ENCODE assay signal across 9 mouse cellular contexts in genomic region chr2:29515831-29516447, GRCm38 (mm10).
A peak's percentile ranks its signal among the peaks of the same experiment; 100 is the strongest.
DNase-seq lines count a peak whose midpoint lies in the region; ATAC-seq and TF ChIP-seq lines count a peak whose summit lies in the region.
"Had no signal": no experiment of that assay in that cellular context is flagged by ENCODE, and none has a peak within 500 bp of the region (broad histone marks: within the 10 kb centered on the region; RNA-seq: fewer than 3 reads in every experiment).

No protein-coding gene starts in this region.

- intact Hi-C loops in heart, postnatal 14 days (cut with DNase I), result no loop called here

- peak; percentile 49; the same call in 1 of the 2 replicates for ATAC-seq in stomach, embryonic 15.5 days (ENCODE audit: insufficient read depth, low FRiP score, low read depth)
- ATAC-seq in stomach, postnatal 0 days (ENCODE audit: low FRiP score, low TSS enrichment), result no peak
- peak; percentile 39; the same call in 1 of the 2 replicates for ATAC-seq in embryonic facial prominence, embryonic 15.5 days (ENCODE audit: insufficient number of reproducible peaks, low FRiP score, low TSS enrichment, low read depth)
- ATAC-seq in stomach, embryonic 16.5 days (ENCODE audit: insufficient read depth, low FRiP score), result peak; percentile 38

- no peak overlapping the region for H3K4me3 ChIP-seq in stomach, embryonic 15.5 days (replicated peaks)
- H3K4me3 ChIP-seq in stomach, postnatal 0 days (ENCODE audit: low read depth, low read length), result no peak overlapping the region
- no peak overlapping the region for H3K4me3 ChIP-seq in embryonic facial prominence, embryonic 15.5 days (replicated peaks)
- no peak overlapping the region for H3K4me3 ChIP-seq in stomach, embryonic 16.5 days (replicated peaks; ENCODE audit: low read length)
- H3K4me3 ChIP-seq: limb, embryonic 12.5 days had no signal

- H3K27me3 ChIP-seq in stomach, embryonic 15.5 days (replicated peaks), result no peaks in the 10 kb centered on the region
- H3K27me3 ChIP-seq in stomach, postnatal 0 days (ENCODE audit: control insufficient read depth, insufficient read depth, low read length), result no peaks in the 10 kb centered on the region
- no peaks in the 10 kb centered on the region for H3K27me3 ChIP-seq in embryonic facial prominence, embryonic 15.5 days
- no peaks in the 10 kb centered on the region for H3K27me3 ChIP-seq in stomach, embryonic 16.5 days (ENCODE audit: control insufficient read depth, insufficient read depth, low read length)
- H3K27me3 ChIP-seq: limb, embryonic 12.5 days had no signal

- H3K4me2 ChIP-seq in stomach, embryonic 15.5 days, result no peak overlapping the region
- H3K4me2 ChIP-seq in stomach, postnatal 0 days (replicated peaks; ENCODE audit: low read depth), result no peak overlapping the region
- no peak overlapping the region for H3K4me2 ChIP-seq in embryonic facial prominence, embryonic 15.5 days (replicated peaks)
- no peak overlapping the region for H3K4me2 ChIP-seq in stomach, embryonic 16.5 days (ENCODE audit: low read depth, low read length)
- H3K4me2 ChIP-seq: limb, embryonic 12.5 days had no signal

- no peak for TF ChIP-seq CTCF in stomach, postnatal 0 days (IDR thresholded peaks at IDR 0.05; ENCODE audit: low read depth)

- 0 out of 2 replicates have a peak, but pooled peaks cover 6% of the 10 kb centered on the region for H3K4me1 ChIP-seq in stomach, embryonic 15.5 days
- no peaks in the 10 kb centered on the region for H3K4me1 ChIP-seq in stomach, postnatal 0 days (replicated peaks; ENCODE audit: control insufficient read depth, insufficient read depth)
- H3K4me1 ChIP-seq in embryonic facial prominence, embryonic 15.5 days, result peaks cover 14% of the 10 kb centered on the region
- H3K4me1 ChIP-seq in stomach, embryonic 16.5 days (ENCODE audit: control insufficient read depth, insufficient read depth, low read length), result 0 out of 2 replicates have a peak, but pooled peaks cover 3% of the 10 kb centered on the region

- no peaks in the 10 kb centered on the region for H3K9me3 ChIP-seq in stomach, embryonic 15.5 days
- H3K9me3 ChIP-seq in stomach, postnatal 0 days (ENCODE audit: control insufficient read depth, low read length), result no peaks in the 10 kb centered on the region
- no peaks in the 10 kb centered on the region for H3K9me3 ChIP-seq in embryonic facial prominence, embryonic 15.5 days (replicated peaks)
- H3K9me3 ChIP-seq in stomach, embryonic 16.5 days (replicated peaks; ENCODE audit: control insufficient read depth, low read length), result no peaks in the 10 kb centered on the region
- H3K9me3 ChIP-seq: limb, embryonic 12.5 days had no signal

- DNase-seq in stomach, postnatal 0 days (ENCODE audit: low spot score), result no peak
- peak; percentile 40 to 72 for DNase-seq in heart, postnatal 14 days
- DNase-seq in frontal cortex, postnatal 25 days (ENCODE audit: low spot score in 2 of 2), result no peak
- no peak for DNase-seq in left cerebral cortex, adult 8-10 months (ENCODE audit: low spot score in 2 of 2)
- DNase-seq in kidney, postnatal 14 days, result no peak

- no peak overlapping the region for H3K9ac ChIP-seq in stomach, embryonic 15.5 days
- no peak overlapping the region for H3K9ac ChIP-seq in stomach, postnatal 0 days (ENCODE audit: low read length)
- H3K9ac ChIP-seq in embryonic facial prominence, embryonic 15.5 days, result no peak overlapping the region
- no peak overlapping the region for H3K9ac ChIP-seq in stomach, embryonic 16.5 days (ENCODE audit: low read length)
- H3K9ac ChIP-seq: limb, embryonic 12.5 days had no signal

- H3K27ac ChIP-seq in stomach, embryonic 15.5 days, result no peak overlapping the region
- H3K27ac ChIP-seq in stomach, postnatal 0 days (replicated peaks), result no peak overlapping the region
- H3K27ac ChIP-seq in embryonic facial prominence, embryonic 15.5 days (replicated peaks), result no peak overlapping the region
- no peak overlapping the region for H3K27ac ChIP-seq in stomach, embryonic 16.5 days (ENCODE audit: low read length)
- H3K27ac ChIP-seq: limb, embryonic 12.5 days had no signal

- TF ChIP-seq EP300 in stomach, postnatal 0 days (optimal IDR thresholded peaks at IDR 0.05), result no peak

- no peaks in the 10 kb centered on the region for H3K36me3 ChIP-seq in stomach, embryonic 15.5 days
- no peaks in the 10 kb centered on the region for H3K36me3 ChIP-seq in stomach, postnatal 0 days (ENCODE audit: control insufficient read depth, insufficient read depth, low read length)
- H3K36me3 ChIP-seq in embryonic facial prominence, embryonic 15.5 days, result no peaks in the 10 kb centered on the region
- no peaks in the 10 kb centered on the region for H3K36me3 ChIP-seq in stomach, embryonic 16.5 days (ENCODE audit: control insufficient read depth, insufficient read depth, low read length)
- H3K36me3 ChIP-seq: limb, embryonic 12.5 days had no signal

- 85% methylated on average over 4 of the region's 4 CpGs for WGBS in stomach, embryonic 15.5 days
- 79% methylated on average over 4 of the region's 4 CpGs for WGBS in stomach, postnatal 0 days
- 69% methylated on average over 4 of the region's 4 CpGs for WGBS in embryonic facial prominence, embryonic 15.5 days
- WGBS in stomach, embryonic 16.5 days, result 80% methylated on average over 4 of the region's 4 CpGs

Comparison
In these comparisons a context has a peak if more than half of its experiments do, and no peak if none do; other contexts are left out.
1. DNase-seq: peak in heart, postnatal 14 days (2 of 2); none in stomach, postnatal 0 days (single experiment), frontal cortex, postnatal 25 days (0 of 2), left cerebral cortex, adult 8-10 months (0 of 2) and kidney, postnatal 14 days (single experiment).